Mouse (Mus musculus) liver, adult 2 months (tissue): ENCODE measurements around the gene Zfp408.

Source experiments
- CTCF ChIP-seq: fragments of 200-500 bp; IDR thresholded peaks from 2 replicates; pipeline ENCODE4 v1.5.1; 2011; ENCODE audit warnings: low read depth, low read length, control low read depth
- POLR2A ChIP-seq: fragments of 200-500 bp; IDR thresholded peaks from 2 replicates; pipeline ENCODE4 v1.6.1; 2011; ENCODE audit warnings: low read length, control low read depth; ENCODE audit not compliant: insufficient read depth; ENCODE audit errors: extremely low read depth

GRCm38 (mm10) chr2:91682850-91683249 is 33.3 kb upstream of the Zfp408 start:
- TF ChIP-seq POLR2A (no peak), CTCF (no peak)
